Mouse (Mus musculus) ES-E14 (cell line): Measurements from ENCODE around the gene Ifne. TPM values are rescaled to one million over a fixed set of nuclear protein-coding genes. Genes with fewer than 3 reads are reported as not detected.
A peak's percentile ranks its signal among the peaks of the same experiment; 100 is the strongest.

Source experiments
- DNase-seq: peaks from one replicate; pipeline ENCODE4 v3.0.0-alpha.2; 2013; ENCODE audit warnings: low read depth, low spot score
- H3K27ac ChIP-seq: 2 replicates; pipeline ENCODE4 v1.5.1; 2012; ENCODE audit warnings: low read depth, mild to moderate bottlenecking, low read length, moderate library complexity, mixed read lengths; ENCODE audit not compliant: poor library complexity, insufficient read depth, severe bottlenecking
- H3K36me3 ChIP-seq: 2 replicates; pipeline ENCODE4 v1.6.1; 2012; ENCODE audit warnings: mild to moderate bottlenecking, low read length, moderate library complexity, mixed read lengths; ENCODE audit not compliant: control insufficient read depth, poor library complexity, insufficient read depth, severe bottlenecking
- H3K4me1 ChIP-seq, 2 experiments: fragments of 150-350 bp in 1 of 2; sonication (generic) in 1 of 2; 2 replicates each; pipeline ENCODE4 v1.6.1; 2012; ENCODE audit warnings: low read length in 2 of 2, mild to moderate bottlenecking in 1 of 2, mixed read lengths in 1 of 2; ENCODE audit not compliant: control insufficient read depth in 2 of 2, insufficient read depth in 2 of 2, poor library complexity in 1 of 2
- H3K4me3 ChIP-seq, 2 experiments: fragments of 150-350 bp in 1 of 2; sonication (generic) in 1 of 2; 2 replicates each; pipeline ENCODE4 v1.5.1; 2012; ENCODE audit warnings: low read length in 2 of 2, low read depth in 1 of 2, mild to moderate bottlenecking in 1 of 2, mixed read lengths in 1 of 2; ENCODE audit not compliant: insufficient read depth in 1 of 2, poor library complexity in 1 of 2, severe bottlenecking in 1 of 2
- H3K9ac ChIP-seq: 2 replicates; pipeline ENCODE4 v1.6.1; 2012; ENCODE audit warnings: low read depth, mild to moderate bottlenecking, low read length, mixed read lengths; ENCODE audit not compliant: poor library complexity, insufficient read depth, severe bottlenecking
- H3K9me3 ChIP-seq: fragments of 150-350 bp; sonication (generic); 2 replicates; pipeline ENCODE4 v1.6.1; 2012; ENCODE audit warnings: low read depth, mild to moderate bottlenecking, low read length; ENCODE audit not compliant: control insufficient read depth, insufficient read depth
- CHD2 ChIP-seq: IDR thresholded peaks from 2 replicates; pipeline ENCODE4 v1.6.1; 2014; ENCODE audit warnings: mild to moderate bottlenecking, low read depth, low read length, inconsistent platforms
- HCFC1 ChIP-seq: IDR thresholded peaks from 2 replicates; pipeline ENCODE4 v1.6.1; 2012; ENCODE audit warnings: low read length, inconsistent platforms, borderline replicate concordance; ENCODE audit not compliant: insufficient read depth
- MAFK ChIP-seq: IDR thresholded peaks from 2 replicates; pipeline ENCODE4 v1.6.1; 2014; ENCODE audit warnings: mild to moderate bottlenecking, low read depth, low read length, inconsistent platforms; ENCODE audit not compliant: insufficient read depth
- ZC3H11A ChIP-seq: IDR thresholded peaks from 2 replicates; pipeline ENCODE4 v1.6.1; 2012; ENCODE audit warnings: low read depth, mild to moderate bottlenecking, inconsistent platforms, low read length, borderline replicate concordance
- ZNF384 ChIP-seq: IDR thresholded peaks from 2 replicates; pipeline ENCODE4 v1.6.1; 2012; ENCODE audit warnings: low read depth, low read length, inconsistent platforms
- in situ Hi-C, 2 experiments: fragments of 600-800 bp; cut with MboI; formaldehyde crosslinking; loops; one replicate each; pipeline ENCODE4 v1.15.1; 2025; ENCODE audit warnings: low sequenced_read_pairs in 2 of 2, inconsistent platforms in 1 of 2; ENCODE audit not compliant: unreplicated experiment in 2 of 2
- total RNA-seq: library from RNA; depleted of rRNA; stranded (reverse); fragments of 300-350 nt; gene quantifications from 2 replicates; pipeline ENCODE4 v1.2.3, GENCODE M21; 2012

Ifne gene
- total RNA-seq, 1 experiment: not detected

DNA sequence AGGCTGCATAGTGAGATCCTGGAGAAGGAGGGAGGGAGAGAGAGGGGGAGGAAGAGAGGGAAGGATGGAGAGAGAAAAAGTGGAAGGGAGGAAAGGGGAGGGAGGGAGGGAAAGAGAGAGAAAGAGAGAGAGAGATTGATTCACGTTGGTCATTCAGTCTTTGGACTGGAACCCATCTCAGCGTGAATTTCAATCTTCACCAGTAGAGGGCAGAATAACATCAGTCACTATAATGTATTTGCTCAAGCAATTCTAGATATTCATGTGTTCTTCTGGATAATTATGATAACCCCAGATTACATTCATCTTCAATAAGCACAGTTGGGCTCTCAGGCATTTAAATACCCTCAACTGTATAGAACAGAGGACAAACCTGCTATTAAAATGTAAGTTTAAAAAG lies 7.3 kb downstream of the Ifne start:
- no peak for DNase-seq
- H3K27ac ChIP-seq: no peak overlapping the region
- no peaks in the 10 kb centered on the region for H3K36me3 ChIP-seq
- no peaks in the 10 kb centered on the region for H3K9me3 ChIP-seq
- no peaks in the 10 kb centered on the region for H3K4me1 ChIP-seq
- in situ Hi-C loops: loop anchor here in 1 of 2 experiments (5.0 kb wide), 1 partner anchor 255 kb away; no protein-coding TSS in a partner anchor
- no peak overlapping the region for H3K9ac ChIP-seq
- TF ChIP-seq MAFK: 0 out of 2 replicates have a peak, but pooled peaks have one; percentile 30
- TF ChIP-seq HCFC1: no peak
- peak; percentile 25; the same call in 1 of the 2 replicates for TF ChIP-seq ZC3H11A
- no peak overlapping the region for H3K4me3 ChIP-seq

DNA sequence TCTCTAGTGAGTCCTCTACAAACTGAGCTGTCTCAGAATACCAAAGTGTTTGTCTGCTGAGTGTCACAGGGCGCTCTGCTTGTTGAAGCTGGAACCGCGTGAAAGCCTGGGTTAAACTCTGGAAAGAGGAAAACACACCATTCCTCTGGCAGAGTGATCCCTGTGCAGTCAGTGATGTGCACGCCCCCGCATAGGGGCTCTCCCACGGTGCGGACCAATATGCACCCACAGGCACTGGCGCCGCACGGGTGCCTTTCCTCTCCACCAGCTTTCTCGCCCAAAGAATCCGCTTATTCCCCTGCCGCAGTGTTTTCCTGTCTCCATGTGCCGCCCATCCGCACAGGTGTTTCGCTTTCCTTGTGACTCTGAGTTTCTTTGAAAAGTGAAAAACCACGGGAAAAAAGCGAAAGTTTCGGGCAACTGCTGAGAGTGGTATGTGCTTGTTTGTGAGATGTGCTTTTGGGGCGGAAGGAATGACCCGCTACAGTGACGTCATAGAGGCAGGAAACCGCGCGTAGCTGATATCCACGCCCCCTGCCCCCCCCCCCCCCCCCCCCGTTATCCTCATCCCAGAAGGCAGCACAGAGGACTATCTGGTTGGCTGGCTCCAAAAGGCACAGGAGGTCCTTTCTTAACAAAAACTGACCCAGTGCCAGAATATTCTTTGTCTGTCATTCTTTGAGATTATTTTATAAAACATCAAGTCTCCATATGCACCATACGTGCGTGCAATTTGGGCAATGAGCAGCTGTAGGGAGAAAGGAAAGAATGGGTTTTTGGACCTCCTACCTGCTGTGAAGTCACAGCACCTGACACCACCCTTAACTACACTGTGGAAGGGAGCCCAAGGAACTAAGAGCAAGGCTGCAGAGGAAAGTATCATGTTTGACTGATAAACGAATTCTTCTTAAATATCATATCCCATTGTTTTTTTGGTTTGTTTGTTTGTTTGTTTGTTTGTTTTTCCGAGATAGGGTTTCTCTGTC lies 11.8 kb downstream of the Ifne start:
- TF ChIP-seq ZNF384 (no peak), HCFC1 (no peak), MAFK (no peak), CHD2 (no peak), ZC3H11A (no peak)
- in situ Hi-C loops: no loop called here
- Histone ChIP-seq H3K4me3 (peak overlapping the region; percentile 59 to 72), H3K9ac (peak overlapping the region; percentile 59), H3K27ac (no peak overlapping the region), H3K9me3 (no peaks in the 10 kb centered on the region), H3K36me3 (no peaks in the 10 kb centered on the region), H3K4me1 (peaks cover 0 to 7% of the 10 kb centered on the region in 2 experiments; a peak in 1 of 4 replicates)
- no peak for DNase-seq

DNA sequence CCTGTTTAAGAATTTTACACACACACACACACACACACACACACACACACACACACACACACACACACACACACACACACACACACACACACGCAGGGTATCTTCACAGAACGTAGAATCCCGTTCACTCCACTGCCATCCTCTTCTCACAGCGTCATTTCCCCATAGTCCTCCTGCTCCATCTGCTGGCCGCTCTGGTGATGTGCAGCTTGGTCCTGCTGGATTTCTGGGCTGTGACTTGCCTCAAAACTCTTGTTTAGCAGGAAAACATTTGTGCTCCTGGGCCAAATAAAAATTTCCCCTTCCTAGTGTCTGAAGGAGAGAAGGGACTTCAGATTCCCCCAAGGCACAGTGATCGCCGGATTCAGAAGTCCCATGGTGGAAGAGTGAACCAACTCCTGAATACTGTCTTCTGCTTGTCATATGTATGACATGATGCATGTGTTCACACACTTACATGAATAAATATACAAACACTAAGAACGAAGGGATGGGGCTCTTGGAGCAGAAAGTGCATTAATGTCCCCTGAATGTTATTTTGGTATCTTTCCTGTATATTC lies 12.6 kb downstream of the Ifne start:
- no peaks in the 10 kb centered on the region for H3K9me3 ChIP-seq
- DNase-seq: peak; percentile 63
- TF ChIP-seq ZC3H11A (peak; percentile 67; the same call in 1 of the 2 replicates), MAFK (no peak)

DNA sequence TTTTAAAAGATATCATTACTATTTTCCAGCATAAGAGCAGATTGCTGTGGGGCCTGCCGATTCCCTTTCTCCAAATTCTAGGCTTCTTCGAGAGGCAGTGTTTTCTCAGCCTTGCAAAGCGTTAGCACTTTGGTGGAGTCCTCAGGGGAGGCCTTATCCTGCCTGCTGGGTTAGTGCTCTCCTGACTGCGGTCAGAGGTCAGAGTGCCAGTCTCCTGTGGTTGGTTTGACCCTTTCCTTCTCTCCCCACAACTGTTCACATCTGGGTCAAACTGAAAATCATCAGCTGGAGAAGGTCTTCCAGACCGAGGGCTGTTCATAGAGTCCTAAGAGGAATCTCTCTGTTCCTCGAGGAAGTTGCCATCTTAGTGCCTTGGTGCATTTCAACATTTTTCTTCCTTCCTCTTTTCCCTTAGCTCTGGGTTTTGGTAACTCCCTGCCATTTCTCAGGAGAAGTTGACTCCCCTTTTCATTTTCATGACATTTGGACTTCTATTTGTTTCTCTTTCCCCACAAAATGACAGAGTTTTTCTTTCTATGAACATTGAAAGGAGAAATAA lies 14.9 kb downstream of the Ifne start:
- in situ Hi-C loops: no loop called here
- no peak overlapping the region for H3K27ac ChIP-seq
- no peaks in the 10 kb centered on the region for H3K36me3 ChIP-seq
- no peaks in the 10 kb centered on the region for H3K9me3 ChIP-seq
- no peak overlapping the region for H3K9ac ChIP-seq
- peaks cover 0 to 19% of the 10 kb centered on the region in 2 experiments; a peak in 2 of 4 replicates for H3K4me1 ChIP-seq
- no peak overlapping the region for H3K4me3 ChIP-seq
- DNase-seq: no peak
- TF ChIP-seq ZNF384: no peak
- TF ChIP-seq HCFC1: no peak
- no peak for TF ChIP-seq ZC3H11A
- no peak for TF ChIP-seq MAFK
- no peak for TF ChIP-seq CHD2

More for the DNA sequence above, 12.6 kb downstream of the Ifne start:
- H3K4me1 ChIP-seq: peaks cover 0 to 14% of the 10 kb centered on the region in 2 experiments; a peak in 2 of 4 replicates
- in situ Hi-C loops: no loop called here
- H3K4me3 ChIP-seq: peak overlapping the region in 1 of 2 experiments; percentile 72; a peak in 3 of 4 replicates
- no peak overlapping the region for H3K9ac ChIP-seq
- no peak overlapping the region for H3K27ac ChIP-seq
- no peaks in the 10 kb centered on the region for H3K36me3 ChIP-seq
